21 mouse cellular contexts compared by ENCODE assay signal in genomic region chr6:91226058-91226457, GRCm38 (mm10).
"Had no signal": no experiment of that assay in that cellular context is flagged by ENCODE, and none has a peak within 500 bp of the region (broad histone marks: within the 10 kb centered on the region; RNA-seq: fewer than 3 reads in every experiment).

No protein-coding gene starts in this region.

- H3K4me2 ChIP-seq: embryonic facial prominence, embryonic 12.5 days; embryonic facial prominence, embryonic 13.5 days; embryonic facial prominence, embryonic 15.5 days; forebrain, embryonic 12.5 days; forebrain, embryonic 13.5 days; forebrain, embryonic 15.5 days had no signal

- H3K27me3 ChIP-seq: embryonic facial prominence, embryonic 12.5 days; embryonic facial prominence, embryonic 13.5 days; embryonic facial prominence, embryonic 15.5 days; forebrain, embryonic 13.5 days; forebrain, embryonic 15.5 days had no signal

- H3K4me1 ChIP-seq: forebrain, embryonic 12.5 days; forebrain, embryonic 15.5 days had no signal

- H3K27ac ChIP-seq: embryonic facial prominence, embryonic 10.5 days; embryonic facial prominence, embryonic 12.5 days; embryonic facial prominence, embryonic 13.5 days; embryonic facial prominence, embryonic 15.5 days; forebrain, embryonic 10.5 days; forebrain, embryonic 12.5 days; forebrain, embryonic 13.5 days; forebrain, embryonic 15.5 days; gastrocnemius, adult 2 months; heart, adult 2 months had no signal

- H3K4me3 ChIP-seq: embryonic facial prominence, embryonic 10.5 days; embryonic facial prominence, embryonic 12.5 days; embryonic facial prominence, embryonic 13.5 days; embryonic facial prominence, embryonic 15.5 days; erythroblast, embryonic 14.5 days; forebrain, embryonic 10.5 days; forebrain, embryonic 12.5 days; forebrain, embryonic 13.5 days; forebrain, embryonic 15.5 days; gastrocnemius, adult 2 months; heart, adult 2 months had no signal

- H3K36me3 ChIP-seq: embryonic facial prominence, embryonic 10.5 days; embryonic facial prominence, embryonic 12.5 days; embryonic facial prominence, embryonic 15.5 days; forebrain, embryonic 10.5 days; forebrain, embryonic 12.5 days; forebrain, embryonic 15.5 days had no signal

- DNase-seq: cerebellum, adult 9-10 months; cerebellum, adult 9-11 months; embryo, embryonic 11 days; forebrain, postnatal 0 days; gastrocnemius, adult 2 months; gastrocnemius, postnatal 10 days; gastrocnemius, postnatal 14 days; gastrocnemius, postnatal 25 days; gastrocnemius, postnatal 36 days; heart, adult 11 months; heart, adult 18-20 months; heart, adult 2 months had no signal
